Mouse (Mus musculus) heart, postnatal 0 days (tissue): Measurements from ENCODE around the gene H2-Eb1. TPM values are rescaled to one million over a fixed set of nuclear protein-coding genes. Genes with fewer than 3 reads are reported as not detected.
A peak's percentile ranks its signal among the peaks of the same experiment; 100 is the strongest.

Experiments
- ATAC-seq: fragments of 200-750 bp; cut with Nextera tagmentation; 2 replicates; pipeline ENCODE4 v1.8.0; 2017; ENCODE audit warnings: low read depth, moderate number of reproducible peaks, moderate library complexity; ENCODE audit not compliant: insufficient read depth
- DNase-seq: peaks from one replicate; pipeline ENCODE4 v3.0.0-alpha.2; 2016; ENCODE audit warnings: low spot score
- H3K27ac ChIP-seq: fragments of 300-500 bp; sonication (generic); 2 replicates; pipeline ENCODE4 v1.5.1; 2014; ENCODE audit warnings: low read depth, mild to moderate bottlenecking
- H3K27me3 ChIP-seq: fragments of 300-500 bp; sonication (generic); 2 replicates; pipeline ENCODE4 v1.6.1; 2014; ENCODE audit warnings: low read length, mixed read lengths; ENCODE audit not compliant: control insufficient read depth, insufficient read depth
- H3K36me3 ChIP-seq: fragments of 300-500 bp; sonication (generic); replicated peaks from 2 replicates; pipeline ENCODE4 v1.6.1; 2014; ENCODE audit warnings: low read length, mixed read lengths; ENCODE audit not compliant: control insufficient read depth, insufficient read depth
- H3K4me1 ChIP-seq: fragments of 300-500 bp; sonication (generic); 2 replicates; pipeline ENCODE4 v1.6.1; 2014; ENCODE audit warnings: antibody characterized with exemption; ENCODE audit not compliant: control insufficient read depth, insufficient read depth
- H3K4me2 ChIP-seq: fragments of 300-500 bp; sonication (generic); 2 replicates; pipeline ENCODE4 v1.6.1; 2014; ENCODE audit warnings: low read depth, mild to moderate bottlenecking, low read length, moderate library complexity
- H3K4me3 ChIP-seq: fragments of 300-500 bp; sonication (generic); 2 replicates; pipeline ENCODE4 v1.5.1; 2014; ENCODE audit warnings: low read depth, low read length
- H3K9ac ChIP-seq: fragments of 300-500 bp; sonication (generic); replicated peaks from 2 replicates; pipeline ENCODE4 v1.6.1; 2014; ENCODE audit warnings: low read depth, low read length, mixed read lengths
- H3K9me3 ChIP-seq: fragments of 300-500 bp; sonication (generic); replicated peaks from 2 replicates; pipeline ENCODE4 v1.6.1; 2016; ENCODE audit warnings: low read length; ENCODE audit not compliant: control insufficient read depth
- CTCF ChIP-seq: IDR thresholded peaks from 2 replicates; pipeline ENCODE4 v1.5.1; 2016; ENCODE audit warnings: antibody characterized with exemption, control low read depth, low read depth
- EP300 ChIP-seq: IDR thresholded peaks from 2 replicates; pipeline ENCODE4 v1.6.1; 2016; ENCODE audit warnings: antibody characterized with exemption, low read depth
- WGBS: fragments of 180-500 bp; shearing (Covaris S2); extraction: QIAGEN DNeasy Blood & Tissue Kit; methylation state at CpG from one replicate; pipeline ENCODE4 v1.1.7; 2014; 5-methylcytosine and 5-hydroxymethylcytosine counted together
- polyA plus RNA-seq: library from polyadenylated mRNA; unstranded; fragments of >200 nt; fragmentation: Nextera tagmentation; extraction: Ambion mirVana; gene quantifications from 2 replicates; pipeline ENCODE4 v1.2.1, GENCODE M21; 2015
- total RNA-seq: library from RNA; depleted of rRNA; stranded (reverse); fragments of >200 nt; gene quantifications from 2 replicates; pipeline ENCODE4 v1.2.3, GENCODE M21; 2014; ENCODE audit warnings: low replicate concordance

H2-Eb1 gene
- total and polyA plus RNA-seq, 2 experiments from 2014 or later = 4.1 TPM; not detected in 1

DNA sequence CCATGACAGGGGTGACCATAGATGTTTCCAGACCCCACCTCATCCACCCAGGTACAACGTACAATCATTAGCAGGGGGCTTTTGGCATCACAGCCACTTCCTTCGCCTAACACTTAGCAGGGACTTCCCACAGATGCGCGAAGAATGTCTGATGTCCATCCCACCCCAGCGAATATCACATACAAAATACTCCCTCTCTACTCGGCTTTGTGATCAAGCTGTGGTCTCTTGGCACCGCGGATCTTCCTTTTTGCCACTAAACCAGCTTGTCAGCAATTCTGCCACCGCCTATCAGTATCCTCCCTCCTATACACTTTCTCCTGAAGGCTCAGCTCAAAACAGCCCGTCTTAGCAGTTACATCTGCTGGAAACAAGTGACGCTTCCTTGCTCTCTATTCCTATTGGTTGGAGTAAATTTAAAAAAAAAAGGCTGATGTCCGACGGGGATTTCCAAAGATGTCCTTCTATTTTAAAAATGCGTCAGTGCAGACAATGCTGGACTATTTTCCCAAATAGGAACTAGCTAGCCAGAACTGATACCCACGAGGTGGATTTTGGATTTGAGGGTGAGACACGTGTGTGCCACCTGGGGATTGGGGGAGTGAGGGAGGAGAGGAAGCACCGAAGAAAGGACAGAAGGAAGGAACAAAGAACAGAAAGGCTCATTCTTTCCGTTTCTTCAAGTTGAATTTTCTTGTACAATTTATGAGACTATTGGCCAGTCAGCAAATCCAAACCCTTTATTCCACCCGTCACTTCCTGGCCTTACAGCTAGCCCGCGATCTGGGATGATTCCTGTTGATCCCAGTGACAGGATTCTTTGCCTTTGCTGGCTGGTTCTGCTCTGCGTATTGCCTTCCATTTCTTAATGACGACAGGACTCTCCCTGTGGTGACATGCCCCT lies 9.5 kb upstream of the H2-Eb1 start:
- Histone ChIP-seq H3K4me1 (no peaks in the 10 kb centered on the region), H3K4me2 (peak overlapping the region; percentile 43), H3K27ac (no peak overlapping the region), H3K9ac (no peak overlapping the region), H3K4me3 (peak overlapping the region; percentile 20; the same call in 1 of the 2 replicates), H3K36me3 (no peaks in the 10 kb centered on the region), H3K27me3 (peaks cover 9% of the 10 kb centered on the region; the same call in 1 of the 2 replicates), H3K9me3 (no peaks in the 10 kb centered on the region)
- peak; percentile 60; the same call in 1 of the 2 replicates for ATAC-seq
- 23% methylated on average over 23 of the region's 23 CpGs for WGBS
- TF ChIP-seq EP300 = no peak
- TF ChIP-seq CTCF = no peak
- DNase-seq = peak; percentile 63

DNA sequence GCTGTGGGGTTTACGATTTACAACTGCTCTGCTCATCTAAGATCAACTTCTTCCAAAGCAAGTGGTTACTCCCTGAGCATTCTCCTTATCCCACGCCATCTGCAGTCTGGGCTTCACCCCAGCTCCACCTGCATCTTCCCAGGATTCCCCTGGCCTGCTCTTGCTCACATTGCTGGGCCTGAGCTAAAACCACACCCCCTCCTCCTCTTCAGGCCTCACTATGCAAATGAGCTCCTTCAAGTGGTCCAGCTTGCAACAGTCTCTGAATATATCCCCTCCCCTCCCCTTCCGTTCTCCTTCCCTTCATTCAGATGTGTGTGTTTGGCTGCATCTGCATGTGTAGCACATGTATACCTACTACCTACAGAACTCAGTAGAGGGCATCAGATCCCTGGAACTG lies 6.3 kb upstream of the H2-Eb1 start:
- Histone ChIP-seq H3K4me3 (no peak overlapping the region), H3K9me3 (no peaks in the 10 kb centered on the region), H3K27ac (no peak overlapping the region), H3K36me3 (no peaks in the 10 kb centered on the region), H3K4me1 (no peaks in the 10 kb centered on the region), H3K9ac (no peak overlapping the region), H3K4me2 (no peak overlapping the region), H3K27me3 (peaks cover 9% of the 10 kb centered on the region; the same call in 1 of the 2 replicates)
- WGBS = 64% methylated on average over 3 of the region's 3 CpGs
- ATAC-seq (no peak), DNase-seq (no peak)
- TF ChIP-seq CTCF = no peak
- no peak for TF ChIP-seq EP300

DNA sequence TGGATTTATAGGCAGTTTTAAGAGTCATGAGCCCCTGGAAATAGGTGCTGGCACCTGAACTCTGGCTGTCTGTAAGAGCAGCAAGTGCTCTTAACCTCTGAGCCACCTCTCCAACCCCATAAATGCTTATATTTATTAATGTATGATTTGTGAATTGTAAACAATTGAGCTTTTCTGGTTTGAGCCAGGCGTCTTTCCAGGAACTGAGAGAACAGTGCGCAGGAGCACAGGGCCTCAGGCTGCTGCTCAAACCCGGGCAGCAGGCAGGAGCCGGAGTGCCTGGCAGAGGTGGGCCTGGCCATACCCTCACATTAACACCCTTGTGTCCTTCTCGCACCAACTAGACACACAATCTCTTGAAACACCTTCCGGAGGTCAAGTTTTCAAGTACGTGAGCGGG lies 5.6 kb upstream of the H2-Eb1 start:
- DNase-seq = no peak
- 84% methylated on average over 8 of the region's 8 CpGs for WGBS
- H3K27me3 ChIP-seq = peaks cover 9% of the 10 kb centered on the region; the same call in 1 of the 2 replicates

DNA sequence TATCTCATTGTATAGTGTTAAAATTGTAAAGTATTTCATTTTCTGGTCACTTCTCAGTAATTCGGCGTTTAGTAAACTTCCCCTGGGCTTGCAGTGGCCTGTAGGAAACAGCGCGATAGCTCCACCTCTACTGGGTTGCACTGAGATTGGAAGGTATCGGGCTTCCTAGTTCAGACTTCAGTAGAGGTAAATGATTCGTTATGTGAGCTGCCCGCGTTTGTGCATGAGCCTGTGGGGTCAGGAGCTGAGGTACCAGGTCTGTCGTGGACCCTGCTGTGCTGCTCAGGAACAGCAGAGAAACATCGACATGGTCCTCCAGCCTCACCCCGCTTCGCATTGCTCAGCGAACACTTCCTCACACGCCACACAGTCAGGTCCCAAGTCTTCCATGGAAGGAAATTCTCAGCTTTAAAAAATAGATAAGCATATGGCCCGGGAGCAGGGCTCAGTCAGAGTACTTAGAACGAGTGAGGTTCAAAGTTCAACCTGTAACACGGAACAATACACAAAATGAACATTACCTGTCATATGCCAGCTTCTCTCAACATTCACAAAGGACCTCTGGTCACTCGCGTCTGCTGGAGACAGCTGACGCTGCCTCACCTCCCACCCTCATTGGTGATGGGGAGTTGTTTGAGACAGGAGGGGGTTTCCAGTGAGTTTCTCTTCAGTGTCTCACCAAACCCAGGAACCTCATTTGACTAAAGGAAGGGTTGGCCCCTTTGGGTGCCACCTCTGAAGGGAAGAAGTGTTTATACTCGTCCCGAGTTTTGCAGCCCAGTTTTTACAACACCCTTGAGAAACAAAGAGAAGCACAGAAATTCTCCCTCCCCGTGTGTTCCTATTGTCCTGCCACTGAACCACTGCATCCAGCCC lies 4.7 kb upstream of the H2-Eb1 start:
- Histone ChIP-seq H3K9ac (no peak overlapping the region), H3K27me3 (peaks cover 9% of the 10 kb centered on the region; the same call in 1 of the 2 replicates), H3K9me3 (no peaks in the 10 kb centered on the region), H3K4me1 (no peaks in the 10 kb centered on the region), H3K36me3 (no peaks in the 10 kb centered on the region), H3K4me3 (no peak overlapping the region), H3K27ac (no peak overlapping the region), H3K4me2 (no peak overlapping the region)
- DNase-seq (no peak), ATAC-seq (no peak)
- TF ChIP-seq EP300 (no peak), CTCF (no peak)
- 71% methylated on average over 23 of the region's 23 CpGs for WGBS

More for the DNA sequence above, 5.6 kb upstream of the H2-Eb1 start:
- no peak overlapping the region for H3K4me3 ChIP-seq
- H3K4me2 ChIP-seq = no peak overlapping the region
- no peaks in the 10 kb centered on the region for H3K36me3 ChIP-seq
- H3K27ac ChIP-seq = no peak overlapping the region
- H3K9me3 ChIP-seq = no peaks in the 10 kb centered on the region
- TF ChIP-seq CTCF (no peak), EP300 (no peak)
- no peak overlapping the region for H3K9ac ChIP-seq
- ATAC-seq = no peak
- H3K4me1 ChIP-seq = no peaks in the 10 kb centered on the region

DNA sequence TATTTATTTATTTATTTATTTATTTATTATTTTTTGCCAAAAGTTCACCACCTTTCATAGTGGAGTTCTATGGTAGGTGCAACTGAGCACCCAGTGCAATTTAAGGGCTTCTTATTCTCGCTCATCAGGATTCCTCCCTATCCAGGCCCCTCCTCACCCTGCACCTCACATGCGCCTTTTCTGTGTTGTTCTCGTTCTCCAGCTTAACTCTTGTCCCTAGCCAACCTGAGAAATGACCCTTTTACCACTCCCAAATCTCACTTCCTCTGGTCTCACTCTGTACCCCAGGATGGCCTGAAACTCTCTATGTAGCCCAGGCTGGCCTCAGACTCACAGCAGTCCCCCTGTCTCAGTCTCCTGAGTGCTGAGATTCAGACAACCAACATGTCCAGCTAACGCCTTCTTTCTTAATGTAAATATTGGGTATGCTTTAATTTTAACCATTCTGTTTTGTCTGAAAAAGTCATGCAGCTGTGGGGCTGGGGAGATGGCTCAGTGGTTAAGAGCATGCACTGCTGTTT lies 3.9 kb upstream of the H2-Eb1 start:
- Histone ChIP-seq H3K4me1 (no peaks in the 10 kb centered on the region), H3K4me3 (no peak overlapping the region), H3K9ac (no peak overlapping the region), H3K27me3 (peaks cover 9% of the 10 kb centered on the region; the same call in 1 of the 2 replicates), H3K27ac (no peak overlapping the region), H3K36me3 (no peaks in the 10 kb centered on the region), H3K4me2 (no peak overlapping the region), H3K9me3 (no peaks in the 10 kb centered on the region)
- WGBS = 88% methylated on average over 4 of the region's 4 CpGs
- no peak for TF ChIP-seq CTCF
- no peak for TF ChIP-seq EP300
- ATAC-seq (no peak), DNase-seq (no peak)
